Mouse (Mus musculus) hindlimb bud, embryonic 11.5 days (tissue): ENCODE data around the gene Nfxl1.
"Not testable (repeated sequence)": the region's sequence is repeated elsewhere in the genome, so short reads cannot be mapped to it uniquely, and the experiment has no call there.

Experiments used
- DNase-seq: peaks from one replicate; pipeline ENCODE4 v3.0.0-alpha.2; 2012; ENCODE audit warnings: low read depth, low spot score; ENCODE audit errors: extremely low spot score

Gene Nfxl1

DNA sequence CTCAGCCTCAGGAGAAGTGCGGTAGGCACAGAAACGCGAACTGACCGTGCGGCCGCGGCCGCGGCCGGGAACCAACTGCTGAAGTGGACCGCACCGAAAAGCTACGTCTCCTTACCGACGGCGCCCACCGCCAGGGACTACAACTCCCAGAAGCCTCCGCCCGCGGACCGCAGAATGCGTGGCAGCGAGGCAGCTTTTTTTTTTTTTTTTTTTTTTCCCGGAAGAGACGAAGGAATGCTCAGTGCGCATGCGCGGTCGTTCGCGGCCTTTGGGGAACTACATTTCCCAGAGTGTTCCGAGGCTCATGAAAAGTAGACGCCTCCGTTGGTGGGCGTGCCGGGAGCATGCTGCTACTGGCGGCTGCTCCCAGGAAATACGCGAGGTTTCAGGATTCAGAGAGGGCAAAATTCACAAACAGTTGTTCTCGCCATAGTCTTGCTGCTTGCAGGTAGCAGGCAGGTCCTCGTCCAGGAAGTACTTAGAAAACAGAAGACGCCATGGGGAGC, at the start of gene Nfxl1:
TSS of gene Nfxl1 (minus strand) at position 141 of the 506 bp plus-strand sequence.
- peak; percentile 99 for DNase-seq

DNA sequence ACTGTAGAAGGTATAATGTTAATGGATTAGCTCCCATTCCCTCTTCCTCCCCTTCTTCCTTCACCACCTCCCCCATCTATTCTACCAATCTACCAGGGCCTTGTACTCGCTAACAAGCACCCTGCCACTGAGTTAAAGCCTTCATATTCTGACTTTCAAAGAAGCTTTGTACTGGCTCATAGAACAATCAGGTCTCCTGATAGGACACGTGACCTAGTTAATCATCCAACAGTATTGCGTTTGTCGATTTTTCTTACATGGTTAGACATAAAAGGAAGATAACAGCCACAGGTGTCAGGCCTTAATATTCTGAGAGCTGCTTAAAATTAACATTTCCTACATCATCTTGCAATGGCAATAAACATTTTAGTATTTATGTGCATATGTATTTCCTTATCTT, 43.7 kb upstream of the Nfxl1 start:
- DNase-seq = no peak

DNA sequence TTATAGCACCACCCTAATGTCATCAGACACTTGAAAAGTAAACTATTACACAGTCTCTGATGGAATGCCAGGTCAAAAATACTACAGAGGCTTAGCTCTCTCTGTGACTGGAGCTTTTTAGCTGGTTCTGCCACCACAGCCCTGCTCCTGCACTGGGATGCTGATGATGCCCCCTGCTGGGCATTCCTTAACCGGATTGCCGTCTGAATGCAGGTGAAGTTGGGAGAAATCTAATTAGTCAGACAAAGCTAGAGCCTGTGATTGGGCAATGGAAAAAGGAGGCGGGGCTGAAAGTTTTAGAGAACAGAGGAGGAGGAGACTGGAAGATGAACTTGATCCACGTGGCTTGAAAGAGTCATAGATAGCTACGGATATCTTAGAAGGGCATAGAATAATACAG, 41.5 kb upstream of the Nfxl1 start:
- peak; percentile 28 for DNase-seq

DNA sequence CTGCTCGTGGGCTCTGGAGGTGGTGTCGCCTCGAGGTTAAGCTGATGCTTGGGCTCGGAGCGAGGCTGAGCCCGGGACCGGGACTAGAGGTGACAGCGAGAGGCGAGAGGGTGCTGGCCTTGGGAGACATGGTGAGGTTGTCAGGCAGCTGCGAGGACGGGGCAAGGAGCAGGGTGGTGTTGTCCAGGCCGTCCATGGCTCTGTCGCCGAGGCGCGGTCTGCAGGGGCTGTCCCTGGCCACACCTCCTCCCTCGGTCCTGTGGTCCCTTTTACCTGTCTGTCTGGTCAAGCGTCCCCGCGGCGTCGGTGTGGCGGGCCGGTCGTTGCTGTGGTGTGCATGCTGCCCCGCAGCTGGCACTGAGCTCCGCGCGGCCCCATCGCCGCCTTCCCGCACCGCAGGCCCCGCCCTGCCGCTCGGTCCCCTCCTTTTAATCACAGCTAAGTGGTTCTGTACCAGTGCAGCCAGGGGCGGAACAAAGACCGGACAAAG, 27.8 kb upstream of the Nfxl1 start, which contains the start of gene Gm5868:
TSS of gene Gm5868 (minus strand) at position 360 of the 490 bp plus-strand sequence.
- no peak for DNase-seq

DNA sequence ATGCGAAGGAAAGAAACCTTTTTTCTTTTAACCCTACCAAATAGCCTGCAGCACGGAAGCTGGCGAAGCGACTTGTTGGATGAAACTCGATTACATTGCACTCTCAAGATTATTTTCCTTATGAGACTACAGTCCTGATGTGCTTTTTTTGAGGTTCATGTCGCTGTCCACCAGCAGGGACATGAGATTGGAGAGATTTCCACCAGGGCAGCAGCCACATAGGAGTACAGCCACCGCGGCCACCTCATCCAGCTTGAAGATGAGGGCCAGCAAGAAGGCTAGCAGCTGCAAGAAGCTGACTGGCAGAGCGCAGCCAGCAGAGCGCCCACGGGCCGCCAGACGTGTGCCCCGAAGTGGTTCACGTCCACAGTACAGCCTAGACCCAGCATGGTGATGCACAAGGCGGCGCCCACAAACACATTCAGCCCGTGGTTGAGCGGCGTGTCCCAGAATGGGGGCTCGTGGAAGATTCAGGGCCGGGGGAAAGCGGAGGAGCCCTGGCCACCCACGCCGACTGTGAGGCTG, 27.2 kb upstream of the Nfxl1 start:
- DNase-seq = not testable (repeated sequence)

DNA sequence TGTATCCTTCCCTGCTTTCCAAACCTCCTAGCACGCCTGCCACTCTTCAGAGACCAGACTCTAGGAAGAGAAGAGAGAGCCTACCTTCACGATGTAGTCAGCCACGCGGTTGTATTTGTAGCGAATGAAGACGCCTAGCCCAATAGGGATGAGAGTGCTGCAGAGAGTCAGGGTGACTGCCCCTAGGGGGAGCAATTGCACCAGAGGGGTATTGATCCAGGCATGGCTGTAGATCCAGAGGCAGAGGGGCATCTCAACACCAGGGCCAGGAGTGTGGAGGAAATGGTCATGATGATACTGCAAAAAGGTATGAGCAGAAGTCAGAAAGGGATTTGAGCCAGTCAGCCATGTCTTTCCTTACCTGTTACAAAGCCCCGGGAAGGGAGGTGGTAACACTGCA, 26.6 kb upstream of the Nfxl1 start:
- DNase-seq = not testable (repeated sequence)

DNA sequence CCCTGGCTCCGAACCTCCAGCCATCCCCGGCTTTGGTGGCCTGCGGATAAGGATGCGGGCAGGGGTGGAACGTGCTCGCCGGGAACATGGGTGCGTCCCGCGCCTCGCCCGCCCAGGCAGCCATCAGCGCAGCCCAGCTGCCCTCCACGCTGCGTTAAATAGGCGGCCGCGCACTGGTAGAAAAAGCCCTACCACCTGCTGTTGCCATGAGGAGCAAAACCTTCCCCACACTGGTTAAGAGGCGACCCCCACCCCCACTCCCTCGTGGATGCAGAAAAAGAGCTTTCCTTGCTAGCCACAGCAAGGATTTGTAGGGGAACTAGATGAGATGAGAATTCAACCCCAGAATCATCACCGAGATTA, 21.5 kb upstream of the Nfxl1 start, which contains the start of gene Zar1:
TSS of gene Zar1 (minus strand) at position 285 of the 363 bp plus-strand sequence.
- DNase-seq = not testable (repeated sequence)

- DNase-seq = not testable (repeated sequence)
These were observed 20.8 kb upstream of the Nfxl1 start for GRCm38 (mm10) chr5:72580088-72580969.

- DNase-seq = not testable (repeated sequence)
These were observed 20.1 kb upstream of the Nfxl1 start for GRCm38 (mm10) chr5:72579599-72579998.

- DNase-seq = no peak
These were observed 6.1 kb upstream of the Nfxl1 start for GRCm38 (mm10) chr5:72565621-72566020.

DNA sequence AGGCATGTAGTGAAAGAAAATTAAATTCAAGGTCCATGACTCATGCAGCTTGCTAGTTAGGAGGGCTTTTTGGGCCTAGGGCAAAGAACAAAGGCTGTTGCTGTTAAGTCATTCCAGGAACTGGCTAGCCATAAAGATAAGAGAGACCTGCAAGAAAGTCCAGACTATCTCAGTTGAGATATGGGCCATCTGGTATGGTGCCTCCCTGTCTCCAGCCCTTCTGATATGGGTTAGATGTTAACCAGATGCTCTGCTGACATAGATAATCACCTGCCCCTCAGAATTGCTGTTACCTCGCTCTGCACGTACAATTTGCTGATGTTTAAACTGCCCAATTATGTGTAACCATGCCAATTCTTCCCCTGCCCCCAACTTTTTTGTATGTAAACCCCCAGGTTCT, 3.7 kb upstream of the Nfxl1 start:
- not testable (repeated sequence) for DNase-seq

GRCm38 (mm10) chr5:72560976-72561628, 1.6 kb upstream of the Nfxl1 start:
- DNase-seq = no peak

- DNase-seq = no peak
These were observed 563 bp downstream of the Nfxl1 start for GRCm38 (mm10) chr5:72558716-72559526.

DNA sequence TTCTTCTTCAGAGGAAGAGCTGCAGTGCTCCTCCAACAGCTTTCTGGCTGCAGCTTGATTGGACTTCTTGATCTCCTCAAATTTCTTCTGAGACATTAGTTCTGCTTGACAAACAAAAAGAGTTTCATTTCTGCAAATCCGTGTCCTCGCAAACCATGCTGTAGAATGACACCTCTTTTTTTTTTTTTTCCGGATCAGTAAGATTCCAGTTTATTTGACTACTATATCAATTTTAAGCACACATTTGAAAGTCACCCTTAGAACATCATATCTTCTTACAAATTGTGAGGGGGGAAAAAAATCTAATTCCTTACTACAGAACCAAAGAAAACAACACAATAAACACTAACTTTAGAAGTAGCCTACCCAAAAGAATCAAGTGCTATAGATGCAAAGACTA, 3.2 kb downstream of the Nfxl1 start:
- DNase-seq = no peak

- no peak for DNase-seq
These were observed 8.3 kb downstream of the Nfxl1 start for GRCm38 (mm10) chr5:72551209-72551608.

DNA sequence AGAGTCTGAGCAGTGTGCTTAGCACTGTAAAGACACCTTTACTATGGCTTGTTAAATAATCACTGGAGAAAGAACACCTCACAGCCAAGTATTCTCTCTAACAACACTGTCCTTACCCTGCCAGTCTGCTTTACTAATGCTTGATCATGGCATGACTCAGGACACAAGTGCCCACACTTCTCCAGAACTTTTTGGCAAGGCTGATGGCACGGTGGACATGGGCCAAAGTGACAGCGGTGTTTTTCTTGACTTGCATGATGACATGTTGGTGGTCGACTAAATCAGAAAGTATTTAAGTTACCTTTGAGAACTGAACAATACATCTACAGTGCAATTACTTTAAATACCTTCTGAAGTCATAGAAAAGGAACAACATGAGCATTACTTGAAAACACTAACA, 30.6 kb downstream of the Nfxl1 start:
- DNase-seq = no peak

GRCm38 (mm10) chr5:72513808-72514207, 45.7 kb downstream of the Nfxl1 start:
- no peak for DNase-seq

DNA sequence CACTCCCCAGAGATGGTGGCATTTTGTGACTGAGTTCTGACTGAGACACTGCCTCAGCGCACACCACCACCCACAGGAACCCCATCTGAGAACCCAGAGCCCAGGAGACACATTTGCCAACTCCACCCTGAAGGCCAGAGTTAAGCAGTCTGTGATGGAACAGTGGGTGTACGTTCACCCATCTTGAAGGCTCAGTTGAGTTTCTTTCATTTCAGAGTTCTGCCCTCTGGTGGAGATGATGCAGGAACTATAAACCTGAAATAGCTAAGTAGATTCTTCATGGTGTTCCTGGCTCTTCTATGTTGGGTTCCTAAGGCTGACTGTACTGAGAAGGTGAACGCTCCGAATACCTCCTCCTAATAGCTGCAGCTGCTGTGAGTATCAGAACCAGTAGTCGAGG, 53.7 kb downstream of the Nfxl1 start:
- DNase-seq = no peak

GRCm38 (mm10) chr5:72503531-72504523, 55.7 kb downstream of the Nfxl1 start, which contains the start of gene Corin:
TSS of gene Corin (minus strand) at chr5:72504473.
- no peak for DNase-seq
